Mouse (Mus musculus): ENCODE measurements around the gene Nrg3. TPM values are rescaled to one million over a fixed set of nuclear protein-coding genes. Genes with fewer than 3 reads are reported as not detected.

Gene Nrg3
- polyA plus RNA-seq (2015; fragmentation: Nextera tagmentation; extraction: Ambion mirVana): 0.10 TPM in 1 of 2 replicates, not detected in the other

DNA sequence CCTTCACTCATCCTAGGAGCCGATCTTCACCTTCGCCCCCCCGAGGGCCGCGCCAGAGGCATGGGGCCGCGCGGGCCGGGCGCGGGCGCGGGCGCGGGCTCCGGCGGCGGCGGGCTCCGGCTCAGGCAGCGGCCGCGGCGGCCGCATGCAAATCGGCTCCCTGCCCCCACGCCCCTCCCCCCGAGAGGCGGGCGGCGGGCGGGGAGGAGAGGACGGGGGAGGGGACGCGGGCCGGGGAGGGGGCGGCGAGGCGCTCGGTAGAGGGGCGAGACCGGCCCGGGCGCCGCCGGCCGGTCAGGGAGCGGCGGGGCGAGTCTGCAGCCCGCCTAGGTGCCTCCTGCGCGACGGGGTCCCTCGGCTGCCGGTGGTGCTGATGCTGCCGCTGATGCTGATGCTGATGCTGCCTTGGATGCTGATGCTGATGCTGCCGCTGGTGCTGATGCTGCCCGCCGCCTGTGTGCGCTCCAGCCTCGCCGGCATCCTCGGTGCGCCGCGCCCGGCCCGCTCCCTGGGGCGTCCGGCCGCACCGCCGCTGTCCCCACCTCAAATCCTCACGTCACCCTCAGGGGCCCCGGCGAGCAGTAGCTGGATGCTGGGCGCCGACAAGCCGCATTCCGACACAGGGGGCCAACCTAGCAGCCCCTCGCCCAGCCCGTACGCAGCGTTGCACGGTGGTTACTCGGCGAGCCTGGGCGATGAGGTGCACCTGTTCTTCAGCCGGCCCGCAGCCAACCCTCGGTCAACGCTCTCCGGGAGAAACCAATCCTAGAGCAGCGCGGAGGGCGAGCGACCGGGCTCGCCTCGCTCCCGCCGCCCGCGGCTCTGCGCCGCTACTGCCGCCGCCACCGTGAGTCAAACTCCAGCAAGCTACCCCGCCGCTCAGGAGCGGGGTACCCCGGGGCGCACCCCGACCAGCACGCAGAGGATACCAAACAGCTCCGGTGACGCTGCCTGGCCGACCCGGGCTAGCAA lies at the start of gene Nrg3:
Gene Nrg3 (minus strand): TSS at position 299 of the 972 bp plus-strand sequence.
- peaks cover 21% of the 10 kb centered on the region for H3K4me1 ChIP-seq (replicated peaks)
- H3K4me2 ChIP-seq: peak within 1 kb of the TSS; percentile 87
- WGBS: 1% methylated on average over 80 of the region's 121 CpGs
- no peak within 1 kb of the TSS for H3K9ac ChIP-seq
- H3K9me3 ChIP-seq (replicated peaks): no peaks in the 10 kb centered on the region
- peaks cover 75% of the 10 kb centered on the region for H3K27me3 ChIP-seq
- no peaks in the 10 kb centered on the region for H3K36me3 ChIP-seq
- no peak within 1 kb of the TSS for H3K27ac ChIP-seq
- peak within 1 kb of the TSS; percentile 51 for H3K4me3 ChIP-seq
- no peak; the same call in 1 of the 2 replicates for ATAC-seq (replicated peaks; ENCODE audit: insufficient number of reproducible peaks, insufficient read depth, low FRiP score, low read depth)

DNA sequence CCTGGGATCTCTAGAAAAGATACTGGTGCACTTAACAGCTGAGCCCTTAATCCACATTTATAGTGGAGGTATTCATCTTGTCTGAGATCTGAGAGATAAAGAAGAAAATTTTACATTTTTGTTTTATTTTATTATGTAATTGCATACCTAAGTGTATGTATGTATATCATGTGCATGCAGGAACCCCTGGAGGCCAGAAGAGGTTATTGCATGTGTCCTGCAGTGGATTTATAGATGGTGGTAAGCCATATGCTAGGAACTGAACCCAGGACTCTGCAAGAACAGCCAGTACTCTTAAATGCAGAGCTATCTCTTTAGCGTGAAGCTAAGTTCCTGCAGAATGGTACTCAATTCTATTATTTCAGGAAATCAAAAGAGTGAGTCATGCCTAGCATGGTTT lies 36.1 kb upstream of the Nrg3 start:
- H3K36me3 ChIP-seq: no peaks in the 10 kb centered on the region
- H3K4me1 ChIP-seq (replicated peaks): no peaks in the 10 kb centered on the region
- ATAC-seq (replicated peaks; ENCODE audit: insufficient number of reproducible peaks, insufficient read depth, low FRiP score, low read depth): no peak
- no peaks in the 10 kb centered on the region for H3K9me3 ChIP-seq (replicated peaks)
- no peak overlapping the region for H3K27ac ChIP-seq
- no peak overlapping the region for H3K4me2 ChIP-seq
- whole genome bisulfite sequencing: 70% methylated on average over 1 of the region's 1 CpGs
- H3K4me3 ChIP-seq: no peak overlapping the region
- H3K27me3 ChIP-seq: no peaks in the 10 kb centered on the region
- no peak overlapping the region for H3K9ac ChIP-seq

GRCm38 (mm10) chr14:39473771-39474211 lies 903 bp upstream of the Nrg3 start:
- peaks cover 75% of the 10 kb centered on the region for H3K27me3 ChIP-seq
- H3K4me2 ChIP-seq: peak overlapping the region; percentile 87
- H3K9me3 ChIP-seq (replicated peaks): no peaks in the 10 kb centered on the region
- ATAC-seq (replicated peaks; ENCODE audit: insufficient number of reproducible peaks, insufficient read depth, low FRiP score, low read depth): no peak
- no peaks in the 10 kb centered on the region for H3K36me3 ChIP-seq
- no peak overlapping the region for H3K27ac ChIP-seq
- WGBS: 4% methylated on average over 27 of the region's 27 CpGs
- peaks cover 21% of the 10 kb centered on the region for H3K4me1 ChIP-seq (replicated peaks)
- peak overlapping the region; percentile 51 for H3K4me3 ChIP-seq
- no peak overlapping the region for H3K9ac ChIP-seq

- Histone ChIP-seq H3K4me3 (peak overlapping the region; percentile 51), H3K4me2 (peak overlapping the region; percentile 87), H3K9ac (no peak overlapping the region), H3K27ac (no peak overlapping the region), H3K36me3 (no peaks in the 10 kb centered on the region), H3K4me1 (replicated peaks) (peaks cover 21% of the 10 kb centered on the region), H3K9me3 (replicated peaks) (no peaks in the 10 kb centered on the region), H3K27me3 (peaks cover 74% of the 10 kb centered on the region)
- 3% methylated on average over 54 of the region's 56 CpGs for WGBS
- ATAC-seq (replicated peaks; ENCODE audit: insufficient number of reproducible peaks, insufficient read depth, low FRiP score, low read depth): no peak; the same call in 1 of the 2 replicates
Measured at GRCm38 (mm10) chr14:39472146-39472751, 639 bp downstream of the Nrg3 start.

GRCm38 (mm10) chr14:39471236-39471981 lies 1.5 kb downstream of the Nrg3 start:
- H3K4me3 ChIP-seq: peak overlapping the region; percentile 51; the same call in 1 of the 2 replicates
- ATAC-seq (replicated peaks; ENCODE audit: insufficient number of reproducible peaks, insufficient read depth, low FRiP score, low read depth): no peak

GRCm38 (mm10) chr14:39445501-39445900 lies 27.4 kb downstream of the Nrg3 start:
- Histone ChIP-seq H3K36me3 (no peaks in the 10 kb centered on the region), H3K4me2 (no peak overlapping the region), H3K4me3 (no peak overlapping the region), H3K9me3 (replicated peaks) (no peaks in the 10 kb centered on the region), H3K27ac (no peak overlapping the region), H3K27me3 (no peaks in the 10 kb centered on the region), H3K9ac (no peak overlapping the region), H3K4me1 (replicated peaks) (no peaks in the 10 kb centered on the region)
- 78% methylated on average over 1 of the region's 1 CpGs for WGBS
- no peak for ATAC-seq (replicated peaks; ENCODE audit: insufficient number of reproducible peaks, insufficient read depth, low FRiP score, low read depth)

More at GRCm38 (mm10) chr14:39471236-39471981, 1.5 kb downstream of the Nrg3 start:
- Histone ChIP-seq H3K9ac (no peak overlapping the region), H3K36me3 (no peaks in the 10 kb centered on the region), H3K9me3 (replicated peaks) (no peaks in the 10 kb centered on the region), H3K4me2 (no peak overlapping the region), H3K27me3 (peaks cover 67% of the 10 kb centered on the region), H3K27ac (no peak overlapping the region), H3K4me1 (replicated peaks) (peaks cover 21% of the 10 kb centered on the region)
- WGBS: 7% methylated on average over 12 of the region's 12 CpGs

DNA sequence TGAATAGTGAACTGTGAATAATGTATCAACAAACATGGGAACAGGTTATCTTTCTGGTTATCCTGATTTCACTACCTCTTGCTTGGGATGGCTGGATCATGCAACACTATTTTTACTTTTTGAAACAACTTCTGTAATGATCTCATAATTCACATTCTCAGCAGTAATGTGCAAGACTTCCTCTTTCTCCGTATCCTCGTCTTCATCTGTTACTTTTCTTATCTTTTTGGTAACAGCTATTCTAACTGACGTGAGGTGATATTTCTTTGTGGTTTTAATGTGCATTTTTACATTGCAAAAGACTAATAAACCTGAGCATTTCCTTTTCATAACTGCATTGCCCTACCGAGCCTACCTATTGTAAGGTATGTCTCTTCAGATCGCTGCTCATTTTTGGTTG lies 44.4 kb downstream of the Nrg3 start:
- Histone ChIP-seq H3K9me3 (replicated peaks) (no peaks in the 10 kb centered on the region), H3K4me1 (replicated peaks) (no peaks in the 10 kb centered on the region), H3K4me3 (no peak overlapping the region), H3K36me3 (no peaks in the 10 kb centered on the region), H3K27me3 (no peaks in the 10 kb centered on the region), H3K9ac (no peak overlapping the region), H3K27ac (no peak overlapping the region), H3K4me2 (no peak overlapping the region)
- 73% methylated on average over 5 of the region's 5 CpGs for WGBS
- no peak for ATAC-seq (replicated peaks; ENCODE audit: insufficient number of reproducible peaks, insufficient read depth, low FRiP score, low read depth)

- Histone ChIP-seq H3K9ac (no peak overlapping the region), H3K27me3 (no peaks in the 10 kb centered on the region), H3K27ac (no peak overlapping the region), H3K4me3 (no peak overlapping the region), H3K36me3 (no peaks in the 10 kb centered on the region), H3K9me3 (replicated peaks) (no peaks in the 10 kb centered on the region), H3K4me2 (no peak overlapping the region), H3K4me1 (replicated peaks) (no peaks in the 10 kb centered on the region)
- ATAC-seq (replicated peaks; ENCODE audit: insufficient number of reproducible peaks, insufficient read depth, low FRiP score, low read depth): no peak
- 77% methylated on average over 1 of the region's 1 CpGs for WGBS
Measured at GRCm38 (mm10) chr14:39421874-39422273, 51.0 kb downstream of the Nrg3 start.

- ATAC-seq (replicated peaks; ENCODE audit: insufficient number of reproducible peaks, insufficient read depth, low FRiP score, low read depth): no peak
- Histone ChIP-seq H3K27me3 (no peaks in the 10 kb centered on the region), H3K9ac (no peak overlapping the region), H3K4me2 (no peak overlapping the region), H3K27ac (no peak overlapping the region), H3K36me3 (no peaks in the 10 kb centered on the region), H3K9me3 (replicated peaks) (no peaks in the 10 kb centered on the region), H3K4me3 (no peak overlapping the region), H3K4me1 (replicated peaks) (no peaks in the 10 kb centered on the region)
- 71% methylated on average over 9 of the region's 9 CpGs for WGBS
Measured at GRCm38 (mm10) chr14:39413270-39413669, 59.6 kb downstream of the Nrg3 start.

- H3K4me2 ChIP-seq: no peak overlapping the region
- ATAC-seq (replicated peaks; ENCODE audit: insufficient number of reproducible peaks, insufficient read depth, low FRiP score, low read depth): no peak
- no peak overlapping the region for H3K4me3 ChIP-seq
- no peaks in the 10 kb centered on the region for H3K27me3 ChIP-seq
- no peak overlapping the region for H3K27ac ChIP-seq
- no peaks in the 10 kb centered on the region for H3K36me3 ChIP-seq
- H3K9ac ChIP-seq: no peak overlapping the region
- H3K4me1 ChIP-seq (replicated peaks): no peaks in the 10 kb centered on the region
- H3K9me3 ChIP-seq (replicated peaks): no peaks in the 10 kb centered on the region
Measured at GRCm38 (mm10) chr14:39386845-39387244, 86.0 kb downstream of the Nrg3 start.

DNA sequence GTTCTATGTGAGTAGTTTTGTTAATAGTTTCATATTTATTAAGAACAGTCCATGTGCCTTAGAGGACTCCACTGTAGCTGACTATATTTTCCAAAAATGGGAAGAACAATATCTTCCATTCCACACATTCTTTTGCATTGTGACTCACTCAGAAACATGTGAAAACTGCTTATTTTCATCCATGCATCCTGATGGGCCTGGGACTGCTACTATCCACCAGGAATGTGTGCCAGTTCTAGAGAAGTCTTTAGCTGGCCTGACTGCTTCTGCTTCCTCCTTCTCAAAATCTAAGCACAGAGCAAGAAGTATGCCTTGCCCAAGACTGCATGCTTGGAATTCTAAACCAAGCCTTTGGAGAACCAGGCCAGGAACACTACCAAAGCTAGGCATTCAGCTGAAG lies 91.6 kb downstream of the Nrg3 start:
- H3K4me2 ChIP-seq: no peak overlapping the region
- no peak overlapping the region for H3K27ac ChIP-seq
- no peaks in the 10 kb centered on the region for H3K36me3 ChIP-seq
- H3K9ac ChIP-seq: no peak overlapping the region
- no peak for ATAC-seq (replicated peaks; ENCODE audit: insufficient number of reproducible peaks, insufficient read depth, low FRiP score, low read depth)
- H3K4me1 ChIP-seq (replicated peaks): no peaks in the 10 kb centered on the region
- H3K9me3 ChIP-seq (replicated peaks): no peaks in the 10 kb centered on the region
- H3K4me3 ChIP-seq: no peak overlapping the region
- no peaks in the 10 kb centered on the region for H3K27me3 ChIP-seq
